Mouse (Mus musculus): ENCODE results near the gene Abcb4.

DNA sequence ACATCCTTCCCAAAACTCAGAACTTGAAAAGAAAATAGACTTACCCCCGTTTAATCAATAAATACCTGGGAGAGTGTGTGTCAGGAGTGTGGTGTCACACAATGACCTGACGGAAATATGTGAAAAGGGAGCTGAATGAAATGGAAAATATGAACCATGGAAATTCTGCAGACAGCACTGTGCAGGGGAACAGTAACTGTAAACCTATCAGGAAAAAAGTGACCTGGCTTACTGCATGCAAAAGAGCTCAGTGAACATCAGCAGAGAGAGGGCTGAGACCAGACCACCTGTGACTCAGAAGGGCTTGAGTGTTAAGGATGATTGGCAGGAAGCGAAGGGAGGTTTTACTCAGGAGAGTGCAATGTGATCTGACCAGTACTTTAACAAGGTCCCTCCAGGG lies 92.0 kb downstream of the Abcb4 start:
- TF ChIP-seq CTCF (IDR thresholded peaks at IDR 0.05) (no peak), POLR2A (IDR thresholded peaks at IDR 0.05; ENCODE audit: insufficient read depth, low read depth, low read length) (no peak)
